Mouse (Mus musculus) MEL (cell line): Measurements from ENCODE around the gene Snu13.

Experiments used
- CTCF ChIP-seq, 3 experiments: IDR thresholded peaks in 2 of 3; conservative IDR thresholded peaks in 1 of 3; 2 replicates each; pipeline ENCODE4 v1.5.1; 2011 to 2012; ENCODE audit warnings: low read length in 3 of 3, low read depth in 2 of 3, mild to moderate bottlenecking in 2 of 3, improper control_type of control experiment in 1 of 3, inconsistent platforms in 1 of 3, mixed read lengths in 1 of 3, moderate library complexity in 1 of 3; ENCODE audit not compliant: control insufficient read depth in 1 of 3, insufficient read depth in 1 of 3, poor library complexity in 1 of 3, severe bottlenecking in 1 of 3
- EP300 ChIP-seq, 2 experiments: IDR thresholded peaks; 2 replicates each; pipeline ENCODE4 v1.6.1; 2011; ENCODE audit warnings: improper control_type of control experiment in 2 of 2, low read length in 2 of 2, low read depth in 1 of 2, mild to moderate bottlenecking in 1 of 2
- ETS1 ChIP-seq: IDR thresholded peaks from 2 replicates; pipeline ENCODE4 v1.6.1; 2012; ENCODE audit warnings: low read depth, mild to moderate bottlenecking, inconsistent platforms, low read length, improper control_type of control experiment, moderate library complexity
- GATA1 ChIP-seq: IDR thresholded peaks from 2 replicates; pipeline ENCODE4 v1.6.1; 2011; ENCODE audit warnings: low read depth, low read length, improper control_type of control experiment
- MXI1 ChIP-seq: IDR thresholded peaks from 2 replicates; pipeline ENCODE4 v1.6.1; 2011; ENCODE audit warnings: mild to moderate bottlenecking, low read depth, low read length, improper control_type of control experiment
- NELFE ChIP-seq: IDR thresholded peaks from 2 replicates; pipeline ENCODE4 v1.6.1; 2011; ENCODE audit warnings: low read depth, low read length, improper control_type of control experiment
- NRF1 ChIP-seq: IDR thresholded peaks from 2 replicates; pipeline ENCODE4 v1.6.1; 2014; ENCODE audit warnings: low read depth, mild to moderate bottlenecking, inconsistent platforms, low read length, improper control_type of control experiment, moderate library complexity; ENCODE audit not compliant: poor library complexity, insufficient read depth, severe bottlenecking
- POLR2A ChIP-seq, 2 experiments: IDR thresholded peaks; 2 replicates each; pipeline ENCODE4 v1.6.1; 2011 to 2012; ENCODE audit warnings: low read length in 2 of 2, mild to moderate bottlenecking in 2 of 2, control low read depth in 1 of 2, improper control_type of control experiment in 1 of 2, low read depth in 1 of 2, moderate library complexity in 1 of 2; ENCODE audit not compliant: control insufficient read depth in 1 of 2, insufficient read depth in 1 of 2, poor library complexity in 1 of 2
- TBP ChIP-seq: IDR thresholded peaks from 2 replicates; pipeline ENCODE4 v1.8.0; 2011; ENCODE audit warnings: low read depth, low read length, improper control_type of control experiment
- UBTF ChIP-seq: IDR thresholded peaks from 2 replicates; pipeline ENCODE4 v1.6.1; 2012; ENCODE audit warnings: low read depth, mild to moderate bottlenecking, inconsistent platforms, low read length, improper control_type of control experiment, moderate library complexity, borderline replicate concordance; ENCODE audit not compliant: insufficient read depth
- USF2 ChIP-seq, 2 experiments: IDR thresholded peaks; 2 replicates each; pipeline ENCODE4 v1.6.1; 2011 to 2012; ENCODE audit warnings: improper control_type of control experiment in 2 of 2, low read length in 2 of 2, borderline replicate concordance in 1 of 2, inconsistent platforms in 1 of 2, low read depth in 1 of 2, mild to moderate bottlenecking in 1 of 2; ENCODE audit not compliant: insufficient read depth in 1 of 2

DNA sequence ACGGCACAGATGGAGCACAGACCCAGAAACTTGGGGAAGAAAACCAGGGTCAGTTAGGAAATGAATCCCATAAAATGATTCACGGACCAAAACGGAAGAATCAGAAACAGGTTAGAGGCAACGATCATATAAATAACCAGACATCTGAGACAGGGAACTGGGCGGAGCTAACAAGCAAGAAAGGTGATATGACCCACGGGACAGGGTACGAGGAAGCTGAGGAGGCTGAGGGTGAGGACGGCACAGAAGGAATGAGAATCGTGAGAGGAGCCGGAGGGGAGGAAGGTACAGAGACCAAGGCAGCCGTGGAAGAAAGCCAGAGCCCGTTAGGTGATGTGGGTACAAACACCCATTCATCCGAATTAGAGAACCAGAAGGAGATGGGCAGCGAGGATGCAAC is 16.5 kb upstream of the Snu13 start:
- TF ChIP-seq POLR2A (IDR thresholded peaks at IDR 0.05; ENCODE audit: control insufficient read depth in 1 of 2, insufficient read depth in 1 of 2, low read depth in 1 of 2, low read length in 2 of 2, poor library complexity in 1 of 2): no peak
- no peak for TF ChIP-seq GATA1
- no peak for TF ChIP-seq UBTF
- no peak for TF ChIP-seq NELFE
- TF ChIP-seq MXI1: no peak
- no peak for TF ChIP-seq NRF1
- no peak for TF ChIP-seq CTCF (IDR thresholded peaks at IDR 0.05 in 2 of 3, conservative IDR thresholded peaks at IDR 0.05 in 1 of 3; ENCODE audit: control insufficient read depth in 1 of 3, insufficient read depth in 1 of 3, low read depth in 2 of 3, low read length in 3 of 3, poor library complexity in 1 of 3, severe bottlenecking in 1 of 3)
- TF ChIP-seq USF2 (IDR thresholded peaks at IDR 0.05; ENCODE audit: borderline replicate concordance in 1 of 2, insufficient read depth in 1 of 2, low read depth in 1 of 2, low read length in 2 of 2): no peak
- no peak for TF ChIP-seq TBP
- TF ChIP-seq ETS1: no peak
- no peak for TF ChIP-seq EP300 (IDR thresholded peaks at IDR 0.05; ENCODE audit: low read depth in 1 of 2, low read length in 2 of 2)
